Mouse (Mus musculus): ENCODE measurements around the gene Ccdc117. TPM values are rescaled to one million over a fixed set of nuclear protein-coding genes. Genes with fewer than 3 reads are reported as not detected.
"Not testable (repeated sequence)": the region's sequence is repeated elsewhere in the genome, so short reads cannot be mapped to it uniquely, and the experiment has no call there.

The Ccdc117 gene
- polyA plus RNA-seq, 1 experiment = 52.0 TPM

DNA sequence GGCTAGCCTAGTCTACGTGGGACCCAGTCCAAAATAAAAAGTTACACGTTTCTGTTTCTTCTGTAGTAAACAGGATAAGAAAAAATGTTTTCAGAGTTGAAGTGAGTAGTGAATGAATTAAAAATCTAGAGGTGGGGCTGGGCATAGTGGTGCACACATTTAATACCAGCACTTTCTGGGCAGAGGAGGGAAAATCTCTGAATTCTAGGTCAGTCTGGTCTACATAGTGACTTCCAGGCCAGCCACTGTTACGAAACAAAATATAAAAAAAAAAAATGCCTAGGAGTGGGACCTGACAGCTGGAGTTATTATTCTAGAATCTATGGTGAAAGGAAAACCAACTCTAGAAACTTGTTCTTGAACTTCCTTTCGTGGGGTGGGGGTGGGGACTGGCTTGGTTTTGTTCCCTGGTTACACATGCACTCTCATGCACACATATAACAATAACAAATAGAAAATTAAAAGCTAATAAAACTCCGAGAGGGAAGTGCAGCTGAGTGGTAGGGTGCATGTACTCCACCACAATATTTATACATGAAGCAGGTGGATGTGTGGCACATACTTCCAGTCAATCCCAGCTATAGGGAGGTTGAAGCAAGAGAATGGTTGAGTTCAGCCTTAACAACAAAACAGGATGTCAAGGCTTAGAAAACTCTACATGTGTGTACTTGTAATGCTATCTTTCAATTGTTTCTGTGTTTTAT lies 647 bp upstream of the Ccdc117 start:
- TF ChIP-seq CTCF (IDR thresholded peaks at IDR 0.05; ENCODE audit: low read depth, low read length) (no peak), EP300 (IDR thresholded peaks at IDR 0.05; ENCODE audit: insufficient read depth, low read depth, low read length) (no peak), POLR2A (IDR thresholded peaks at IDR 0.05; ENCODE audit: insufficient read depth, low read length) (no peak)

DNA sequence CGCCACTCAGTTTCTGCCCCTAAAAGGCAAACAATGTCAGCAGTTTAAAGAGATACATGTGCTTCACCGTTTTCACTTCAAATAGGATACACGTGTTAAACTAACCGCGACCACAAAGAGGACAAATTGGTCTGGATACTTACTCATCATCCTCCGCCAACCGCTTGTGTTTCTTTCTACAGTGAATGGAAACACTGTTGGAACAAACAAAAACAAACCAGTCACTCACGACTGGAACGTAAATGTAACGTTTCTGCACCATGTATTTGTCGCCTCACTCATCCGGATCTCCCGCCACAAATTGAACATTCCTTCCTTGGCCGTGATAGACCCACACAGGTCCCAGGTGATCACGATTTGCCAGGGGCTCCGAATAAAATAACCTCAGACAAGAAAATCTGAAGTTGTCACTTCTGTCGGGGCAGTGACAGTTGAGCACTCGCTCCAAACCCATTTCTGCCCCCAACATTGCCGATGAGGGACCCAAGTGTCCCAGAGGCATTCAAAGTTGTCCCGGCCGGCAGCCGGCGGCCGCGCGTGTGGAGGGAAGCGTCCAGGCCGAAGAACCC lies 673 bp downstream of the Ccdc117 start:
- Histone ChIP-seq H3K9ac (ENCODE audit: low read depth, poor library complexity, severe bottlenecking) (peak overlapping the region; percentile 97), H3K27ac (ENCODE audit: insufficient read depth, low read length) (0 out of 2 replicates have a peak overlapping the region, but pooled peaks have one; percentile 1), H3K36me3 (ENCODE audit: control insufficient read depth, insufficient read depth, low read length, poor library complexity, severe bottlenecking) (peaks cover 33% of the 10 kb centered on the region), H3K4me3 (ENCODE audit: low read depth, low read length) (peak overlapping the region; percentile 99), H3K4me1 (ENCODE audit: control insufficient read depth, insufficient read depth, low read length) (no peaks in the 10 kb centered on the region), H3K27me3 (ENCODE audit: control insufficient read depth, insufficient read depth, low read length, poor library complexity, severe bottlenecking) (no peaks in the 10 kb centered on the region), H3K9me3 (replicated peaks; ENCODE audit: control insufficient read depth, insufficient read depth, low read length, poor library complexity, severe bottlenecking) (peaks cover 8% of the 10 kb centered on the region)
- TF ChIP-seq CTCF (IDR thresholded peaks at IDR 0.05; ENCODE audit: low read depth, low read length) = no peak
- no peak for TF ChIP-seq POLR2A (IDR thresholded peaks at IDR 0.05; ENCODE audit: insufficient read depth, low read length)

More for the DNA sequence above, 647 bp upstream of the Ccdc117 start:
- H3K4me3 ChIP-seq (ENCODE audit: low read depth, low read length) = no peak overlapping the region
- H3K9ac ChIP-seq (ENCODE audit: low read depth, poor library complexity, severe bottlenecking) = no peak overlapping the region
- no peaks in the 10 kb centered on the region for H3K27me3 ChIP-seq (ENCODE audit: control insufficient read depth, insufficient read depth, low read length, poor library complexity, severe bottlenecking)
- H3K36me3 ChIP-seq (ENCODE audit: control insufficient read depth, insufficient read depth, low read length, poor library complexity, severe bottlenecking) = peaks cover 26% of the 10 kb centered on the region
- no peak overlapping the region for H3K27ac ChIP-seq (ENCODE audit: insufficient read depth, low read length)
- no peaks in the 10 kb centered on the region for H3K4me1 ChIP-seq (ENCODE audit: control insufficient read depth, insufficient read depth, low read length)
- peaks cover 8% of the 10 kb centered on the region for H3K9me3 ChIP-seq (replicated peaks; ENCODE audit: control insufficient read depth, insufficient read depth, low read length, poor library complexity, severe bottlenecking)

GRCm38 (mm10) chr11:5540331-5540730 lies 1.7 kb downstream of the Ccdc117 start:
- H3K9ac ChIP-seq (ENCODE audit: low read depth, poor library complexity, severe bottlenecking) = peak overlapping the region; percentile 97
- TF ChIP-seq CTCF (IDR thresholded peaks at IDR 0.05; ENCODE audit: low read depth, low read length) (no peak), POLR2A (IDR thresholded peaks at IDR 0.05; ENCODE audit: insufficient read depth, low read length) (no peak), EP300 (IDR thresholded peaks at IDR 0.05; ENCODE audit: insufficient read depth, low read depth, low read length) (no peak)

GRCm38 (mm10) chr11:5537454-5537853 lies 4.5 kb downstream of the Ccdc117 start:
- H3K4me1 ChIP-seq (ENCODE audit: control insufficient read depth, insufficient read depth, low read length); H3K27ac ChIP-seq (ENCODE audit: insufficient read depth, low read length); H3K4me3 ChIP-seq (ENCODE audit: low read depth, low read length); H3K9ac ChIP-seq (ENCODE audit: low read depth, poor library complexity, severe bottlenecking); H3K9me3 ChIP-seq (replicated peaks; ENCODE audit: control insufficient read depth, insufficient read depth, low read length, poor library complexity, severe bottlenecking); H3K27me3 ChIP-seq (ENCODE audit: control insufficient read depth, insufficient read depth, low read length, poor library complexity, severe bottlenecking): not testable (repeated sequence)
- H3K36me3 ChIP-seq (ENCODE audit: control insufficient read depth, insufficient read depth, low read length, poor library complexity, severe bottlenecking) = peaks cover 61% of the 10 kb centered on the region

More at GRCm38 (mm10) chr11:5540331-5540730, 1.7 kb downstream of the Ccdc117 start:
- Histone ChIP-seq H3K27ac (ENCODE audit: insufficient read depth, low read length) (no peak overlapping the region; the same call in 1 of the 2 replicates), H3K36me3 (ENCODE audit: control insufficient read depth, insufficient read depth, low read length, poor library complexity, severe bottlenecking) (peaks cover 34% of the 10 kb centered on the region), H3K27me3 (ENCODE audit: control insufficient read depth, insufficient read depth, low read length, poor library complexity, severe bottlenecking) (no peaks in the 10 kb centered on the region), H3K4me1 (ENCODE audit: control insufficient read depth, insufficient read depth, low read length) (no peaks in the 10 kb centered on the region), H3K9me3 (replicated peaks; ENCODE audit: control insufficient read depth, insufficient read depth, low read length, poor library complexity, severe bottlenecking) (peaks cover 8% of the 10 kb centered on the region), H3K4me3 (ENCODE audit: low read depth, low read length) (peak overlapping the region; percentile 51)

DNA sequence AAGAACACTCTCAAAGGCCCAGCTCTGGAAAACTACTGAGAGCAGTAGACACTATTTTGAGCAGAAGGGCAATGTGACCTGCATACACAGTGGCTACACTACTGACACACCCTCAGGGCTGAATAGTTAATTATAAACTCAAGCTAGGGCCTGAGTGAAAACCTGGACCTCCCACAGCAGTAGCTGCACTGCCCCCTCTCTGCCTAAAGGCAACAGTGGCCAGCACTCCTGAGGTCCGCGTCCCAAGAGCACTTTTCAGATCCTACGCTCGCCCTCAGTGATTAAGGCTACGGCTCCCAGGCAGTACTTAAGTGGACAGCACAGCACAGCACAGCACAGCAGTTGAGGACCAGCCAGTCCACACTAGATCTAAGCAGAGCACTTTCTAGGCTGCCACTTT lies 8.9 kb downstream of the Ccdc117 start:
- TF ChIP-seq EP300 (IDR thresholded peaks at IDR 0.05; ENCODE audit: insufficient read depth, low read depth, low read length) = no peak
- TF ChIP-seq CTCF (IDR thresholded peaks at IDR 0.05; ENCODE audit: low read depth, low read length) = peak; percentile 29
- no peaks in the 10 kb centered on the region for H3K4me1 ChIP-seq (ENCODE audit: control insufficient read depth, insufficient read depth, low read length)
- no peak overlapping the region for H3K4me3 ChIP-seq (ENCODE audit: low read depth, low read length)
- H3K36me3 ChIP-seq (ENCODE audit: control insufficient read depth, insufficient read depth, low read length, poor library complexity, severe bottlenecking) = peaks cover 80% of the 10 kb centered on the region
- H3K9me3 ChIP-seq (replicated peaks; ENCODE audit: control insufficient read depth, insufficient read depth, low read length, poor library complexity, severe bottlenecking) = no peaks in the 10 kb centered on the region
- no peak overlapping the region for H3K9ac ChIP-seq (ENCODE audit: low read depth, poor library complexity, severe bottlenecking)
- 0 out of 2 replicates have a peak overlapping the region, but pooled peaks have one; percentile 34 for H3K27ac ChIP-seq (ENCODE audit: insufficient read depth, low read length)
- no peaks in the 10 kb centered on the region for H3K27me3 ChIP-seq (ENCODE audit: control insufficient read depth, insufficient read depth, low read length, poor library complexity, severe bottlenecking)

DNA sequence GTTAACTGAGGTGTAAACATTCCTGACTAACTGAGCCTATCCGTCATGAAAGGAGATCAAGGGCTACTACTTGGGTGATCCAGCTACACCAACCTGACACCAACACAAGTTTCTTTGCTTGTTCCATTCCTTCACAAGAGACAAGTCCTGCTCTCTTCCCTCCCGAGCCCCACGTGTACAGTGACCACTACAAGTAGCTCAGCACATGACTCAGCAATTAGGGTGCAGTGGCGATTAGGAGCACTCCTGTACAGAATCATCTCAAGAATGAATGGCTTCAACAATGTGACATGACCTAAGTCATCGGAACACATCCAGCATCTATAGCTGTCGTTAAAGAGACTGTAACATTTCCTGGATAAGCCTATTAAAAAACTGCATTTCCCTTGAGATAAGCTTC lies 11.3 kb downstream of the Ccdc117 start:
- Histone ChIP-seq H3K27ac (ENCODE audit: insufficient read depth, low read length) (peak overlapping the region; percentile 70), H3K27me3 (ENCODE audit: control insufficient read depth, insufficient read depth, low read length, poor library complexity, severe bottlenecking) (no peaks in the 10 kb centered on the region), H3K4me1 (ENCODE audit: control insufficient read depth, insufficient read depth, low read length) (no peaks in the 10 kb centered on the region), H3K4me3 (ENCODE audit: low read depth, low read length) (no peak overlapping the region), H3K36me3 (ENCODE audit: control insufficient read depth, insufficient read depth, low read length, poor library complexity, severe bottlenecking) (peaks cover 88% of the 10 kb centered on the region), H3K9ac (ENCODE audit: low read depth, poor library complexity, severe bottlenecking) (no peak overlapping the region), H3K9me3 (replicated peaks; ENCODE audit: control insufficient read depth, insufficient read depth, low read length, poor library complexity, severe bottlenecking) (no peaks in the 10 kb centered on the region)
- no peak for TF ChIP-seq CTCF (IDR thresholded peaks at IDR 0.05; ENCODE audit: low read depth, low read length)
- no peak for TF ChIP-seq EP300 (IDR thresholded peaks at IDR 0.05; ENCODE audit: insufficient read depth, low read depth, low read length)
- no peak for TF ChIP-seq POLR2A (IDR thresholded peaks at IDR 0.05; ENCODE audit: insufficient read depth, low read length)
